Mouse (Mus musculus) forebrain, embryonic 16.5 days (tissue): ENCODE results near the gene Lmf1. TPM values are rescaled to one million over a fixed set of nuclear protein-coding genes. Genes with fewer than 3 reads are reported as not detected.

Experiments used
- ATAC-seq: fragments of 200-750 bp; cut with Nextera tagmentation; 2 replicates; pipeline ENCODE4 v1.8.0; 2017; ENCODE audit warnings: mild to moderate bottlenecking, moderate library complexity
- H3K27ac ChIP-seq: fragments of 300-500 bp; sonication (generic); 2 replicates; pipeline ENCODE4 v1.5.1; 2014; ENCODE audit warnings: low read length, control low read depth
- H3K27me3 ChIP-seq: fragments of 300-500 bp; sonication (generic); replicated peaks from 2 replicates; pipeline ENCODE4 v1.6.1; 2014; ENCODE audit warnings: low read length; ENCODE audit not compliant: control insufficient read depth, insufficient read depth
- H3K36me3 ChIP-seq: fragments of 300-500 bp; sonication (generic); 2 replicates; pipeline ENCODE4 v1.6.1; 2014; ENCODE audit not compliant: control insufficient read depth, insufficient read depth
- H3K4me1 ChIP-seq: fragments of 300-500 bp; sonication (generic); replicated peaks from 2 replicates; pipeline ENCODE4 v1.6.1; 2014; ENCODE audit warnings: low read length; ENCODE audit not compliant: control insufficient read depth, insufficient read depth
- H3K4me2 ChIP-seq: fragments of 300-500 bp; sonication (generic); 2 replicates; pipeline ENCODE4 v1.6.1; 2014; ENCODE audit warnings: mild to moderate bottlenecking, low read length, control low read depth
- H3K4me3 ChIP-seq: fragments of 300-500 bp; sonication (generic); replicated peaks from 2 replicates; pipeline ENCODE4 v1.5.1; 2014; ENCODE audit warnings: mild to moderate bottlenecking, low read length, control low read depth
- H3K9ac ChIP-seq: fragments of 300-500 bp; sonication (generic); replicated peaks from 2 replicates; pipeline ENCODE4 v1.6.1; 2014; ENCODE audit warnings: low read depth, low read length, control low read depth
- H3K9me3 ChIP-seq: fragments of 300-500 bp; sonication (generic); 2 replicates; pipeline ENCODE4 v1.6.1; 2016; ENCODE audit warnings: low read length; ENCODE audit not compliant: control insufficient read depth
- WGBS: fragments of 180-500 bp; shearing (Covaris S2); extraction: QIAGEN DNeasy Blood & Tissue Kit; methylation state at CpG from one replicate; pipeline ENCODE4 v1.1.7; 2014; 5-methylcytosine and 5-hydroxymethylcytosine counted together
- polyA plus RNA-seq: library from polyadenylated mRNA; unstranded; fragments of >200 nt; fragmentation: Nextera tagmentation; extraction: Ambion mirVana; gene quantifications from 2 replicates; pipeline ENCODE4 v1.2.1, GENCODE M21; 2015

The Lmf1 gene
- polyA plus RNA-seq, 1 experiment from 2014 or later, result 19.4 TPM

GRCm38 (mm10) chr17:25626196-25627043, 47.5 kb downstream of the Lmf1 start:
- WGBS, result 44% methylated on average over 20 of the region's 20 CpGs
- peaks cover 13% of the 10 kb centered on the region for H3K4me1 ChIP-seq
- 0 out of 2 replicates have a peak, but pooled peaks have one; percentile 26 for ATAC-seq
- H3K36me3 ChIP-seq, result no peaks in the 10 kb centered on the region
- H3K9me3 ChIP-seq, result no peaks in the 10 kb centered on the region
- H3K27me3 ChIP-seq, result no peaks in the 10 kb centered on the region
- no peak overlapping the region for H3K9ac ChIP-seq
- H3K27ac ChIP-seq, result peak overlapping the region; percentile 34
- H3K4me3 ChIP-seq, result no peak overlapping the region
- H3K4me2 ChIP-seq, result no peak overlapping the region

GRCm38 (mm10) chr17:25630313-25630712, 51.4 kb downstream of the Lmf1 start:
- Histone ChIP-seq H3K9me3 (no peaks in the 10 kb centered on the region), H3K4me3 (no peak overlapping the region), H3K4me1 (peaks cover 19% of the 10 kb centered on the region), H3K4me2 (no peak overlapping the region), H3K27me3 (no peaks in the 10 kb centered on the region), H3K27ac (no peak overlapping the region), H3K9ac (no peak overlapping the region), H3K36me3 (no peaks in the 10 kb centered on the region)
- ATAC-seq, result no peak
- WGBS, result 90% methylated on average over 5 of the region's 5 CpGs

GRCm38 (mm10) chr17:25634070-25634469, 55.2 kb downstream of the Lmf1 start:
- H3K4me2 ChIP-seq, result no peak overlapping the region
- no peak overlapping the region for H3K27ac ChIP-seq
- no peaks in the 10 kb centered on the region for H3K9me3 ChIP-seq
- H3K4me1 ChIP-seq, result peaks cover 17% of the 10 kb centered on the region
- no peak overlapping the region for H3K9ac ChIP-seq
- H3K4me3 ChIP-seq, result no peak overlapping the region
- WGBS, result 51% methylated on average over 10 of the region's 10 CpGs
- H3K36me3 ChIP-seq, result no peaks in the 10 kb centered on the region
- peak; percentile 40; the same call in 1 of the 2 replicates for ATAC-seq
- no peaks in the 10 kb centered on the region for H3K27me3 ChIP-seq

GRCm38 (mm10) chr17:25635387-25635786, 56.5 kb downstream of the Lmf1 start:
- Histone ChIP-seq H3K9me3 (no peaks in the 10 kb centered on the region), H3K4me3 (no peak overlapping the region), H3K27ac (no peak overlapping the region), H3K4me2 (no peak overlapping the region), H3K27me3 (no peaks in the 10 kb centered on the region), H3K36me3 (no peaks in the 10 kb centered on the region), H3K4me1 (peaks cover 17% of the 10 kb centered on the region), H3K9ac (no peak overlapping the region)
- no peak for ATAC-seq
- 33% methylated on average over 8 of the region's 8 CpGs for WGBS

DNA sequence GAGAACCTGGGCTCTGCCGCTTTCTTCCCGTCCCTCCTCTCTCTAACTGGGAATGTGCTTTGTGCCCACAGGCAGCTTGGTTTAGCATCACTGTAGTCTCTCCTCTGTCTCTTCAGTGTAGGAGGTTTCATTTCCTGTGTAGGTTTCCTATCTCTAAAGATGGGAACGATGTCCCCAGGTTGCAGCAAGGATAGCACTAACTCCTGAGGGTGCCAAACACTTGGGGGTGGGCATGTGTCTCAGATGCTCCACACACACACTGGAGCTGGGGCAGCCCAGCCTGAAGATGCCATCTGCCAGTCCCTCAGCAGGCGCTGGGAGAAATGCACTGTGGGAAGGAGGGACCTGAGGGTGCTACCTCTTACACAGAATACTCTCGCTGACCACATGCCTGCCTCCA, 56.9 kb downstream of the Lmf1 start:
- Histone ChIP-seq H3K36me3 (no peaks in the 10 kb centered on the region), H3K27ac (no peak overlapping the region), H3K9me3 (no peaks in the 10 kb centered on the region), H3K4me3 (no peak overlapping the region), H3K9ac (no peak overlapping the region), H3K4me1 (peaks cover 17% of the 10 kb centered on the region), H3K27me3 (no peaks in the 10 kb centered on the region), H3K4me2 (no peak overlapping the region)
- no peak for ATAC-seq
- WGBS, result 82% methylated on average over 5 of the region's 5 CpGs

DNA sequence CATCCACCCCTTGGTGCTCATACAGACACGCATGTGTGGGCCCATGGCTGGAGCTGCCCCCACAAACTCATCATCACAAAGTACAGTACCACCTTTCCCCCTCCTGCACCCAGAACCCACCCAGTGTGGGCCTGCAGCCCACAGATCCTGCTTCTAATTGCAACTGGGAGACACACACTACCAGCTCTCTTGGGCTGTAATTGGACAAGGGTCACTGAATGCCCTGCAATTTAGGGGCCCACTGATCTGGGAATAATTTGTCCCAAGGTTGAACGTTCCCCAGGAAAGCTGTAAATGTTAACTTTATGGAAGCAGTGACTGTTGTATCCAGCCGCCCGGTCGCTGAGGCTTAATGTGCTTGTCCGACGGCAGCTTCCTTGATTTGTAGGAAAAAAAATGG, 59.1 kb downstream of the Lmf1 start:
- Histone ChIP-seq H3K27ac (no peak overlapping the region), H3K4me3 (no peak overlapping the region), H3K4me1 (peaks cover 21% of the 10 kb centered on the region), H3K4me2 (no peak overlapping the region), H3K9me3 (no peaks in the 10 kb centered on the region), H3K27me3 (no peaks in the 10 kb centered on the region), H3K9ac (no peak overlapping the region), H3K36me3 (no peaks in the 10 kb centered on the region)
- 79% methylated on average over 7 of the region's 7 CpGs for WGBS
- no peak for ATAC-seq

DNA sequence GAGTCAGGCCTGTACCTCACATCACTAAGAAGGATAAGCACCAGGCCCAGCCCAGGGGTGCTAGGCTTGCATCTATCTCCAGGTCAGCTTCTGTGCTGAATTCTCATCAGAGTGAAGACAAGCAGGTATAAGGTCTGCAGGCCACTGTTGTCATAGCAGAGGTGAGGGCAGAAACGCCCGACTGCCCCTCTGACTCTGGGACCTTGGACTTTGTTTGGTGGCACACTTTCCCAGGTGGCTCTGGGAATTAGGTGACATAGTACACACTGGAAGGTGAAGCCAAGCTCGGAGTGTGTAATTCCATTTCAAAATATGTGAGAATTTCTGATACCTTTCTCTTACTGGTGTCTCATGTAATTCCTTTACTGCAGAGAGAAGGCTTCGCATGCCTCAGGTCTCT, 59.6 kb downstream of the Lmf1 start:
- Histone ChIP-seq H3K27me3 (no peaks in the 10 kb centered on the region), H3K9ac (no peak overlapping the region), H3K27ac (no peak overlapping the region), H3K9me3 (no peaks in the 10 kb centered on the region), H3K4me1 (peaks cover 21% of the 10 kb centered on the region), H3K4me3 (no peak overlapping the region), H3K36me3 (no peaks in the 10 kb centered on the region), H3K4me2 (no peak overlapping the region)
- 92% methylated on average over 4 of the region's 4 CpGs for WGBS
- ATAC-seq, result no peak

DNA sequence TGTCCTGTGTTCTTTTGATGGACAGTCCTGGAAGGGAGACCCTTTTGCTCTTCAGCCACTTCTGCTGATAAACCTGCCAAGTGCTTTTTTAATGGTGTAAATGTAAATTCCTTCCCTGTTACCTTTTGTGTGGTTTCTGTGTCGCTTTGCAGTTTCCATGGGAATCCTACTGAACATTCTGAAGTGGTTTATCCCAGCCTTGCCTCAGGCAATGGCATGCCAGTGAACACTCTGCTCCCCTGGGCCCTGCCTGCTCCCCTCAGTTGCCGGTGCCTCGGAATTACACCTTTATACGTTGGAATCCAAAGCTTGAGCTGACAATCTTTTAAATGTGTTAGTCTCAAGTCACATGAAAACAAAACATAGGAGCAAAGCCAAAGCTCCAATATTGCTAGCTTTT, 62.1 kb downstream of the Lmf1 start:
- WGBS, result 30% methylated on average over 4 of the region's 4 CpGs
- Histone ChIP-seq H3K9ac (no peak overlapping the region), H3K4me1 (peaks cover 11% of the 10 kb centered on the region), H3K4me3 (no peak overlapping the region), H3K36me3 (no peaks in the 10 kb centered on the region), H3K9me3 (no peaks in the 10 kb centered on the region), H3K27ac (peak overlapping the region; percentile 10; the same call in 1 of the 2 replicates), H3K27me3 (no peaks in the 10 kb centered on the region), H3K4me2 (no peak overlapping the region)
- ATAC-seq, result no peak

- H3K36me3 ChIP-seq, result no peaks in the 10 kb centered on the region
- H3K4me1 ChIP-seq, result peaks cover 10% of the 10 kb centered on the region
- H3K4me3 ChIP-seq, result no peak overlapping the region
- H3K9me3 ChIP-seq, result no peaks in the 10 kb centered on the region
- H3K27me3 ChIP-seq, result no peaks in the 10 kb centered on the region
- no peak overlapping the region for H3K4me2 ChIP-seq
- no peak for ATAC-seq
- no peak overlapping the region for H3K27ac ChIP-seq
- WGBS, result 79% methylated on average over 8 of the region's 8 CpGs
- H3K9ac ChIP-seq, result no peak overlapping the region
Observed at GRCm38 (mm10) chr17:25642032-25642431, 63.1 kb downstream of the Lmf1 start.
